ENCODE assay signal across 15 mouse cellular contexts in the genomic region with DNA sequence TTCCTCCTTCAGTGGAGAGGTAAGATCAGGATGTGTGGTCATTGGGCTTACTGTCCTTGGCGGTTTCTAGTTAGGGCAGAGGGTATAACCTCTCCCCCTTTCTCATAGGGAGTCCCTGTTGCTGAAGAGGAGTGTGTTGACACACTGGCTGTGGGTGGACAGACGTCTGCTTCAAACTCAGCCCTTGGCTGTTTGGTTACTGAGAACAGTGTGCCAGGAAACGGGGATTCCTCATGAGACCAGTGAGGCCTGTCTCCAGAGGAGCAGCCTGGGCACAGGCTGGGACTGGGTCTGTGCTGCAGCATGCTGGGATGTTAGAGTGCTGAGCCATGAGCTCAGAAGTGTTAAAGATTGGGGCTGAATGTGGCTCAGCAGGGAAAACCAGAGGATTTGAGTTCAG.
DNase-seq lines count a peak whose midpoint lies in the region; ATAC-seq and TF ChIP-seq lines count a peak whose summit lies in the region.
"Had no signal": no experiment of that assay in that cellular context is flagged by ENCODE, and none has a peak within 500 bp of the region (broad histone marks: within the 10 kb centered on the region; RNA-seq: fewer than 3 reads in every experiment).

No protein-coding gene starts in this region.

- H3K36me3 ChIP-seq in hindbrain, embryonic 11.5 days (ENCODE audit: control insufficient read depth, insufficient read depth, low read length) = 0 out of 2 replicates have a peak, but pooled peaks cover 2% of the 10 kb centered on the region
- peaks cover 14% of the 10 kb centered on the region for H3K36me3 ChIP-seq in hindbrain, postnatal 0 days (ENCODE audit: insufficient read depth, low read length)
- peaks cover 64% of the 10 kb centered on the region for H3K36me3 ChIP-seq in neural tube, embryonic 13.5 days

- H3K4me2 ChIP-seq in hindbrain, embryonic 11.5 days (replicated peaks; ENCODE audit: low read depth, low read length) = no peak overlapping the region
- H3K4me2 ChIP-seq in hindbrain, postnatal 0 days (ENCODE audit: low read depth, low read length) = no peak overlapping the region
- H3K4me2 ChIP-seq in neural tube, embryonic 13.5 days = no peak overlapping the region
- H3K4me2 ChIP-seq: forebrain, embryonic 12.5 days; limb, embryonic 12.5 days had no signal

- peak; percentile 62 for DNase-seq in adrenal gland, postnatal 10 days
- no peak for DNase-seq in adrenal gland, adult 18-20 months (ENCODE audit: low spot score in 2 of 2)
- DNase-seq in hindbrain, embryonic 11.5 days (ENCODE audit: low spot score) = no peak
- DNase-seq in hindbrain, postnatal 0 days (ENCODE audit: low spot score) = no peak
- DNase-seq in neural tube, embryonic 10.5 days (ENCODE audit: extremely low spot score, low spot score) = no peak
- no peak for DNase-seq in thymus, postnatal 10 days (ENCODE audit: low spot score in 2 of 2)
- DNase-seq in left cerebral cortex, postnatal 36 days (ENCODE audit: low spot score in 2 of 2) = no peak
- DNase-seq: cerebellum, adult 9-10 months; kidney, adult 8-10 months; lung, adult 2 months; right cerebral cortex, adult 18-20 months had no signal

- no peak for ATAC-seq in hindbrain, embryonic 11.5 days (ENCODE audit: low FRiP score)
- no peak for ATAC-seq in hindbrain, postnatal 0 days
- ATAC-seq in neural tube, embryonic 13.5 days (ENCODE audit: low read depth) = no peak

- H3K9ac ChIP-seq in hindbrain, embryonic 11.5 days (ENCODE audit: low read depth, low read length) = no peak overlapping the region
- H3K9ac ChIP-seq in hindbrain, postnatal 0 days (replicated peaks; ENCODE audit: low read length) = no peak overlapping the region
- H3K9ac ChIP-seq in neural tube, embryonic 13.5 days = 0 out of 2 replicates have a peak overlapping the region, but pooled peaks have one; percentile 35
- H3K9ac ChIP-seq: forebrain, embryonic 12.5 days; limb, embryonic 12.5 days had no signal

- 47% methylated on average over 3 of the region's 3 CpGs for WGBS in hindbrain, embryonic 11.5 days
- WGBS in hindbrain, postnatal 0 days = 49% methylated on average over 3 of the region's 3 CpGs
- WGBS in neural tube, embryonic 13.5 days = 61% methylated on average over 3 of the region's 3 CpGs

- H3K4me1 ChIP-seq in hindbrain, embryonic 11.5 days (replicated peaks; ENCODE audit: control insufficient read depth, insufficient read depth, low read length) = peaks cover 26% of the 10 kb centered on the region
- H3K4me1 ChIP-seq in hindbrain, postnatal 0 days (ENCODE audit: insufficient read depth, low read length) = peaks cover 20% of the 10 kb centered on the region
- H3K4me1 ChIP-seq in neural tube, embryonic 13.5 days (replicated peaks) = peaks cover 93% of the 10 kb centered on the region

- H3K4me3 ChIP-seq in hindbrain, embryonic 11.5 days (ENCODE audit: low read depth, low read length) = no peak overlapping the region
- no peak overlapping the region for H3K4me3 ChIP-seq in hindbrain, postnatal 0 days (ENCODE audit: low read length)
- no peak overlapping the region for H3K4me3 ChIP-seq in neural tube, embryonic 13.5 days
- H3K4me3 ChIP-seq: forebrain, embryonic 12.5 days; limb, embryonic 12.5 days; megakaryocyte, embryonic 14.5 days had no signal

- peak overlapping the region; percentile 64; the same call in 1 of the 2 replicates for H3K27ac ChIP-seq in hindbrain, embryonic 11.5 days (ENCODE audit: low read depth, low read length)
- no peak overlapping the region for H3K27ac ChIP-seq in hindbrain, postnatal 0 days
- H3K27ac ChIP-seq in neural tube, embryonic 13.5 days (replicated peaks) = peak overlapping the region; percentile 86

- no peaks in the 10 kb centered on the region for H3K9me3 ChIP-seq in hindbrain, embryonic 11.5 days (ENCODE audit: control insufficient read depth, low read length)
- H3K9me3 ChIP-seq in hindbrain, postnatal 0 days (ENCODE audit: low read length) = no peaks in the 10 kb centered on the region
- H3K9me3 ChIP-seq in neural tube, embryonic 13.5 days = no peaks in the 10 kb centered on the region
- H3K9me3 ChIP-seq: forebrain, embryonic 12.5 days; limb, embryonic 12.5 days; megakaryocyte, embryonic 14.5 days had no signal

- no peak for TF ChIP-seq CTCF in hindbrain, postnatal 0 days (IDR thresholded peaks at IDR 0.05; ENCODE audit: low read depth)

- H3K27me3 ChIP-seq in hindbrain, embryonic 11.5 days (ENCODE audit: control insufficient read depth, insufficient read depth, low read length) = peaks cover 4% of the 10 kb centered on the region; the same call in 1 of the 2 replicates
- H3K27me3 ChIP-seq in hindbrain, postnatal 0 days (ENCODE audit: insufficient read depth, low read length) = no peaks in the 10 kb centered on the region
- no peaks in the 10 kb centered on the region for H3K27me3 ChIP-seq in neural tube, embryonic 13.5 days
- H3K27me3 ChIP-seq: limb, embryonic 12.5 days had no signal

- intact Hi-C loops in left cerebral cortex, postnatal 36 days (cut with DNase I) = no loop called here
